Mouse (Mus musculus): ENCODE data around the gene Haghl. TPM values are rescaled to one million over a fixed set of nuclear protein-coding genes. Genes with fewer than 3 reads are reported as not detected.
A peak's percentile ranks its signal among the peaks of the same experiment; 100 is the strongest.

Gene Haghl
- polyA plus RNA-seq, 1 experiment from 2014 or later, result 165 TPM

GRCm38 (mm10) chr17:25794197-25794596, 8.7 kb upstream of the Haghl start:
- ATAC-seq, result no peak
- 15% methylated on average over 13 of the region's 13 CpGs for WGBS
- Histone ChIP-seq H3K36me3 (ENCODE audit: control insufficient read depth, insufficient read depth, low read length) (peaks cover 3% of the 10 kb centered on the region; the same call in 1 of the 2 replicates), H3K9ac (ENCODE audit: low read depth, low read length) (no peak overlapping the region), H3K9me3 (replicated peaks; ENCODE audit: control insufficient read depth, low read length, poor library complexity, severe bottlenecking) (no peaks in the 10 kb centered on the region), H3K4me1 (ENCODE audit: control insufficient read depth, insufficient read depth, low read length) (peaks cover 38% of the 10 kb centered on the region), H3K27me3 (ENCODE audit: control insufficient read depth, insufficient read depth, low read depth, low read length) (peaks cover 6% of the 10 kb centered on the region), H3K4me2 (ENCODE audit: low read length) (peak overlapping the region; percentile 4; the same call in 1 of the 2 replicates), H3K4me3 (ENCODE audit: low read depth, low read length) (no peak overlapping the region), H3K27ac (ENCODE audit: low read length) (no peak overlapping the region)

GRCm38 (mm10) chr17:25792615-25793014, 7.1 kb upstream of the Haghl start, which contains the start of gene Fam173a:
Gene Fam173a, minus strand, starts transcription at chr17:25792901.
- peak within 1 kb of the TSS; percentile 82 for H3K4me3 ChIP-seq (ENCODE audit: low read depth, low read length)
- peaks cover 6% of the 10 kb centered on the region for H3K27me3 ChIP-seq (ENCODE audit: control insufficient read depth, insufficient read depth, low read depth, low read length)
- WGBS, result 0% methylated on average over 13 of the region's 14 CpGs
- ATAC-seq, result peak; percentile 47
- no peaks in the 10 kb centered on the region for H3K9me3 ChIP-seq (replicated peaks; ENCODE audit: control insufficient read depth, low read length, poor library complexity, severe bottlenecking)
- peak within 1 kb of the TSS; percentile 79 for H3K4me2 ChIP-seq (ENCODE audit: low read length)
- peaks cover 38% of the 10 kb centered on the region for H3K4me1 ChIP-seq (ENCODE audit: control insufficient read depth, insufficient read depth, low read length)
- peaks cover 7% of the 10 kb centered on the region; the same call in 1 of the 2 replicates for H3K36me3 ChIP-seq (ENCODE audit: control insufficient read depth, insufficient read depth, low read length)
- peak within 1 kb of the TSS; percentile 84 for H3K9ac ChIP-seq (ENCODE audit: low read depth, low read length)
- H3K27ac ChIP-seq (ENCODE audit: low read length), result peak within 1 kb of the TSS; percentile 92

- peaks cover 32% of the 10 kb centered on the region for H3K4me1 ChIP-seq (ENCODE audit: control insufficient read depth, insufficient read depth, low read length)
- H3K4me2 ChIP-seq (ENCODE audit: low read length), result peak overlapping the region; percentile 79
- ATAC-seq, result peak; percentile 68
- peak overlapping the region; percentile 82 for H3K4me3 ChIP-seq (ENCODE audit: low read depth, low read length)
- under 1% methylated on average over 45 of the region's 45 CpGs for WGBS
- H3K9me3 ChIP-seq (replicated peaks; ENCODE audit: control insufficient read depth, low read length, poor library complexity, severe bottlenecking), result no peaks in the 10 kb centered on the region
- peak overlapping the region; percentile 92 for H3K27ac ChIP-seq (ENCODE audit: low read length)
- H3K36me3 ChIP-seq (ENCODE audit: control insufficient read depth, insufficient read depth, low read length), result peaks cover 7% of the 10 kb centered on the region; the same call in 1 of the 2 replicates
- peaks cover 3% of the 10 kb centered on the region; the same call in 1 of the 2 replicates for H3K27me3 ChIP-seq (ENCODE audit: control insufficient read depth, insufficient read depth, low read depth, low read length)
- peak overlapping the region; percentile 84 for H3K9ac ChIP-seq (ENCODE audit: low read depth, low read length)
Observed at GRCm38 (mm10) chr17:25791843-25792527, 6.5 kb upstream of the Haghl start.

GRCm38 (mm10) chr17:25791320-25791842, 5.9 kb upstream of the Haghl start:
- H3K4me3 ChIP-seq (ENCODE audit: low read depth, low read length), result peak overlapping the region; percentile 82
- H3K4me1 ChIP-seq (ENCODE audit: control insufficient read depth, insufficient read depth, low read length), result peaks cover 26% of the 10 kb centered on the region
- peaks cover 7% of the 10 kb centered on the region; the same call in 1 of the 2 replicates for H3K36me3 ChIP-seq (ENCODE audit: control insufficient read depth, insufficient read depth, low read length)
- H3K9me3 ChIP-seq (replicated peaks; ENCODE audit: control insufficient read depth, low read length, poor library complexity, severe bottlenecking), result no peaks in the 10 kb centered on the region
- H3K27ac ChIP-seq (ENCODE audit: low read length), result peak overlapping the region; percentile 92
- 28% methylated on average over 19 of the region's 19 CpGs for WGBS
- H3K27me3 ChIP-seq (ENCODE audit: control insufficient read depth, insufficient read depth, low read depth, low read length), result no peaks in the 10 kb centered on the region
- no peak for ATAC-seq
- H3K4me2 ChIP-seq (ENCODE audit: low read length), result peak overlapping the region; percentile 79
- H3K9ac ChIP-seq (ENCODE audit: low read depth, low read length), result peak overlapping the region; percentile 84

GRCm38 (mm10) chr17:25786781-25787504, 1.5 kb upstream of the Haghl start:
- no peak overlapping the region for H3K4me2 ChIP-seq (ENCODE audit: low read length)
- H3K27ac ChIP-seq (ENCODE audit: low read length), result no peak overlapping the region
- WGBS, result 91% methylated on average over 9 of the region's 9 CpGs
- no peaks in the 10 kb centered on the region for H3K27me3 ChIP-seq (ENCODE audit: control insufficient read depth, insufficient read depth, low read depth, low read length)
- peaks cover 16% of the 10 kb centered on the region for H3K36me3 ChIP-seq (ENCODE audit: control insufficient read depth, insufficient read depth, low read length)
- H3K9me3 ChIP-seq (replicated peaks; ENCODE audit: control insufficient read depth, low read length, poor library complexity, severe bottlenecking), result no peaks in the 10 kb centered on the region
- peaks cover 30% of the 10 kb centered on the region for H3K4me1 ChIP-seq (ENCODE audit: control insufficient read depth, insufficient read depth, low read length)
- H3K4me3 ChIP-seq (ENCODE audit: low read depth, low read length), result no peak overlapping the region
- H3K9ac ChIP-seq (ENCODE audit: low read depth, low read length), result no peak overlapping the region
- no peak for ATAC-seq

GRCm38 (mm10) chr17:25786280-25786679, 807 bp upstream of the Haghl start, which contains the start of gene Ccdc78:
Gene Ccdc78, plus strand, starts transcription at chr17:25786580.
- ATAC-seq, result no peak
- H3K36me3 ChIP-seq (ENCODE audit: control insufficient read depth, insufficient read depth, low read length), result peaks cover 22% of the 10 kb centered on the region

GRCm38 (mm10) chr17:25783861-25784574, 1.5 kb downstream of the Haghl start:
- Histone ChIP-seq H3K27me3 (ENCODE audit: control insufficient read depth, insufficient read depth, low read depth, low read length) (no peaks in the 10 kb centered on the region), H3K4me3 (ENCODE audit: low read depth, low read length) (peak overlapping the region; percentile 78), H3K36me3 (ENCODE audit: control insufficient read depth, insufficient read depth, low read length) (peaks cover 19% of the 10 kb centered on the region), H3K27ac (ENCODE audit: low read length) (no peak overlapping the region), H3K9ac (ENCODE audit: low read depth, low read length) (peak overlapping the region; percentile 89), H3K4me2 (ENCODE audit: low read length) (peak overlapping the region; percentile 92), H3K9me3 (replicated peaks; ENCODE audit: control insufficient read depth, low read length, poor library complexity, severe bottlenecking) (no peaks in the 10 kb centered on the region), H3K4me1 (ENCODE audit: control insufficient read depth, insufficient read depth, low read length) (peaks cover 17% of the 10 kb centered on the region)
- ATAC-seq, result no peak
- 82% methylated on average over 15 of the region's 15 CpGs for WGBS

More at GRCm38 (mm10) chr17:25786280-25786679, 807 bp upstream of the Haghl start, which contains the start of gene Ccdc78:
- peak within 1 kb of the TSS; percentile 89 for H3K9ac ChIP-seq (ENCODE audit: low read depth, low read length)
- WGBS, result 90% methylated on average over 3 of the region's 3 CpGs
- peak within 1 kb of the TSS; percentile 78 for H3K4me3 ChIP-seq (ENCODE audit: low read depth, low read length)
- no peaks in the 10 kb centered on the region for H3K9me3 ChIP-seq (replicated peaks; ENCODE audit: control insufficient read depth, low read length, poor library complexity, severe bottlenecking)
- H3K27ac ChIP-seq (ENCODE audit: low read length), result peak within 1 kb of the TSS; percentile 92
- peak within 1 kb of the TSS; percentile 92 for H3K4me2 ChIP-seq (ENCODE audit: low read length)
- H3K4me1 ChIP-seq (ENCODE audit: control insufficient read depth, insufficient read depth, low read length), result peaks cover 27% of the 10 kb centered on the region
- H3K27me3 ChIP-seq (ENCODE audit: control insufficient read depth, insufficient read depth, low read depth, low read length), result no peaks in the 10 kb centered on the region

GRCm38 (mm10) chr17:25783086-25783485, 2.4 kb downstream of the Haghl start:
- peaks cover 19% of the 10 kb centered on the region for H3K36me3 ChIP-seq (ENCODE audit: control insufficient read depth, insufficient read depth, low read length)
- H3K9ac ChIP-seq (ENCODE audit: low read depth, low read length), result no peak overlapping the region
- H3K4me1 ChIP-seq (ENCODE audit: control insufficient read depth, insufficient read depth, low read length), result peaks cover 17% of the 10 kb centered on the region
- no peak overlapping the region for H3K27ac ChIP-seq (ENCODE audit: low read length)
- 77% methylated on average over 7 of the region's 7 CpGs for WGBS
- ATAC-seq, result no peak
- H3K27me3 ChIP-seq (ENCODE audit: control insufficient read depth, insufficient read depth, low read depth, low read length), result no peaks in the 10 kb centered on the region
- H3K4me3 ChIP-seq (ENCODE audit: low read depth, low read length), result no peak overlapping the region
- H3K4me2 ChIP-seq (ENCODE audit: low read length), result no peak overlapping the region
- H3K9me3 ChIP-seq (replicated peaks; ENCODE audit: control insufficient read depth, low read length, poor library complexity, severe bottlenecking), result no peaks in the 10 kb centered on the region

Data from midbrain, embryonic 16.5 days (tissue).